Mouse (Mus musculus): ENCODE data around the gene Msl1. TPM values are rescaled to one million over a fixed set of nuclear protein-coding genes. Genes with fewer than 3 reads are reported as not detected.

Gene Msl1
- 13.0 and 27.7 TPM in 2 replicates for polyA plus RNA-seq (2012; rRNA removed)

GRCm38 (mm10) chr11:98795015-98795713, at the start of gene Msl1:
Gene Msl1, plus strand, starts transcription at chr11:98795516.

GRCm38 (mm10) chr11:98774582-98775347, 20.6 kb upstream of the Msl1 start, which contains the start of gene Nr1d1:
Gene Nr1d1, minus strand, starts transcription at chr11:98775333.

GRCm38 (mm10) chr11:98804605-98805004, 9.3 kb downstream of the Msl1 start, which contains the start of gene Casc3:
Gene Casc3, plus strand, starts transcription at chr11:98804905.

GRCm38 (mm10) chr11:98836651-98837141, 41.4 kb downstream of the Msl1 start, which contains the start of gene Rapgefl1:
Gene Rapgefl1, plus strand, starts transcription at chr11:98836785.

Other genes with a start within 250 kb of the Msl1 start
- 0.21 and 0.39 TPM in 2 replicates for gene Ikzf3, start 249.5 kb upstream of the Msl1 start, polyA plus RNA-seq (2012; rRNA removed)
- gene Zpbp2, start 244.4 kb upstream of the Msl1 start, polyA plus RNA-seq (2012; rRNA removed) = not detected in 2 replicates
- 25.0 and 29.7 TPM in 2 replicates for gene Ormdl3, start 208.1 kb upstream of the Msl1 start, polyA plus RNA-seq (2012; rRNA removed)
- not detected in 2 replicates for gene Lrrc3c, start 197.2 kb upstream of the Msl1 start, polyA plus RNA-seq (2012; rRNA removed)
- not detected in 2 replicates for gene Gm12355, start 169.9 kb upstream of the Msl1 start, polyA plus RNA-seq (2012; rRNA removed)
- gene Gsdma3, start 169.2 kb upstream of the Msl1 start, polyA plus RNA-seq (2012; rRNA removed) = 0.05 TPM in 1 of 2 replicates, not detected in the other
- gene Gsdma2, start 148.8 kb upstream of the Msl1 start, polyA plus RNA-seq (2012; rRNA removed) = 1,555 and 1,561 TPM in 2 replicates
- gene Gsdma, start 131.2 kb upstream of the Msl1 start, polyA plus RNA-seq (2012; rRNA removed) = 10.1 and 13.1 TPM in 2 replicates
- gene Psmd3, start 113.0 kb upstream of the Msl1 start, polyA plus RNA-seq (2012; rRNA removed) = 80.1 and 85.7 TPM in 2 replicates
- gene Csf3, start 94.3 kb upstream of the Msl1 start, polyA plus RNA-seq (2012; rRNA removed) = 0.05 and 0.17 TPM in 2 replicates
- 39.7 and 42.3 TPM in 2 replicates for gene Med24, start 66.1 kb upstream of the Msl1 start, polyA plus RNA-seq (2012; rRNA removed)
- gene Thra, start 54.9 kb upstream of the Msl1 start, polyA plus RNA-seq (2012; rRNA removed) = 39.6 and 53.6 TPM in 2 replicates
- 41.8 and 51.0 TPM in 2 replicates for gene Nr1d1, start 20.2 kb upstream of the Msl1 start, polyA plus RNA-seq (2012; rRNA removed)
- gene Casc3, start 9.4 kb downstream of the Msl1 start, polyA plus RNA-seq (2012; rRNA removed) = 12.8 and 15.0 TPM in 2 replicates
- gene Rapgefl1, start 41.3 kb downstream of the Msl1 start, polyA plus RNA-seq (2012; rRNA removed) = 27.1 and 44.2 TPM in 2 replicates
- 8.5 and 14.1 TPM in 2 replicates for gene Wipf2, start 68.1 kb downstream of the Msl1 start, polyA plus RNA-seq (2012; rRNA removed)
- 0.10 and 0.27 TPM in 2 replicates for gene Cdc6, start 112.3 kb downstream of the Msl1 start, polyA plus RNA-seq (2012; rRNA removed)
- 35.6 and 46.0 TPM in 2 replicates for gene Rara, start 132.3 kb downstream of the Msl1 start, polyA plus RNA-seq (2012; rRNA removed)
- 1.8 and 5.1 TPM in 2 replicates for gene Gjd3, start 187.5 kb downstream of the Msl1 start, polyA plus RNA-seq (2012; rRNA removed)
- 0.35 and 1.1 TPM in 2 replicates for gene Top2a, start 228.7 kb downstream of the Msl1 start, polyA plus RNA-seq (2012; rRNA removed)
- gene Igfbp4, start 245.7 kb downstream of the Msl1 start, polyA plus RNA-seq (2012; rRNA removed) = 88.4 and 198 TPM in 2 replicates

Data from stomach, adult 2 months (tissue).